Mouse (Mus musculus) myocyte (in vitro differentiated cells): Measurements from ENCODE around the gene Tram2. TPM values are rescaled to one million over a fixed set of nuclear protein-coding genes. Genes with fewer than 3 reads are reported as not detected.

Experiments
- H3K27me3 ChIP-seq: one replicate; pipeline ENCODE4 v1.6.1; 2011; ENCODE audit not compliant: control insufficient read depth, insufficient read depth, insufficient read length
- H3K36me3 ChIP-seq: one replicate; pipeline ENCODE4 v1.6.1; 2011; ENCODE audit not compliant: control insufficient read depth, insufficient read depth
- H3K4me2 ChIP-seq: one replicate; pipeline ENCODE4 v1.6.1; 2011; ENCODE audit warnings: low read depth, control low read depth
- H3K4me3 ChIP-seq: one replicate; pipeline ENCODE4 v1.5.1; 2011; ENCODE audit warnings: mild to moderate bottlenecking, control low read depth, moderate library complexity
- H3K79me2 ChIP-seq: one replicate; pipeline ENCODE4 v1.6.1; 2011; ENCODE audit not compliant: control insufficient read depth, insufficient read depth
- H3ac ChIP-seq: one replicate; pipeline ENCODE4 v1.6.1; 2011; ENCODE audit not compliant: control insufficient read depth, insufficient read length
- CEBPB ChIP-seq: IDR thresholded peaks from 2 replicates; pipeline ENCODE4 v1.6.1; 2011; ENCODE audit warnings: mild to moderate bottlenecking, moderate library complexity; ENCODE audit not compliant: poor library complexity, insufficient read depth, severe bottlenecking
- E2F4 ChIP-seq: IDR thresholded peaks from one replicate; pipeline ENCODE4 v1.6.1; 2011; ENCODE audit warnings: mild to moderate bottlenecking, control low read depth, moderate library complexity; ENCODE audit not compliant: insufficient read depth
- MAX ChIP-seq: IDR thresholded peaks from one replicate; pipeline ENCODE4 v1.6.1; 2011; ENCODE audit warnings: low read depth, mild to moderate bottlenecking, control low read depth
- MYOD1 ChIP-seq, 3 experiments: IDR thresholded peaks; one replicate each; pipeline ENCODE4 v1.6.1; 2011; ENCODE audit warnings: control low read depth in 2 of 3, low read depth in 2 of 3, mild to moderate bottlenecking in 2 of 3, moderate library complexity in 1 of 3; ENCODE audit not compliant: insufficient read length in 2 of 3, control insufficient read depth in 1 of 3
- MYOG ChIP-seq, 3 experiments: IDR thresholded peaks; one replicate each; pipeline ENCODE4 v1.6.1; 2011; ENCODE audit warnings: control low read depth in 2 of 3, low read depth in 2 of 3, mild to moderate bottlenecking in 2 of 3; ENCODE audit not compliant: insufficient read length in 2 of 3, control insufficient read depth in 1 of 3, insufficient read depth in 1 of 3
- POLR2A ChIP-seq: IDR thresholded peaks from one replicate; pipeline ENCODE4 v1.6.1; 2011; ENCODE audit warnings: low read depth, mild to moderate bottlenecking, control low read depth, moderate library complexity; ENCODE audit not compliant: insufficient read length
- POLR2AphosphoS2 ChIP-seq: IDR thresholded peaks from one replicate; pipeline ENCODE4 v1.6.1; 2011; ENCODE audit warnings: low read depth, control low read depth; ENCODE audit not compliant: insufficient read length
- REST ChIP-seq: IDR thresholded peaks from one replicate; pipeline ENCODE4 v1.6.1; 2011; ENCODE audit warnings: mild to moderate bottlenecking, control low read depth, moderate library complexity; ENCODE audit not compliant: insufficient read depth, insufficient read length
- SRF ChIP-seq: IDR thresholded peaks from one replicate; pipeline ENCODE4 v1.6.1; 2011; ENCODE audit warnings: low read depth; ENCODE audit not compliant: control insufficient read depth, insufficient read length
- TCF12 ChIP-seq: IDR thresholded peaks from one replicate; pipeline ENCODE4 v1.6.1; 2011; ENCODE audit warnings: mild to moderate bottlenecking, control low read depth; ENCODE audit not compliant: poor library complexity, insufficient read depth, severe bottlenecking
- TCF3 ChIP-seq: IDR thresholded peaks from one replicate; pipeline ENCODE4 v1.6.1; 2011; ENCODE audit warnings: low read depth, control low read depth; ENCODE audit not compliant: insufficient read length
- USF1 ChIP-seq: IDR thresholded peaks from one replicate; pipeline ENCODE4 v1.6.1; 2011; ENCODE audit warnings: low read depth, mild to moderate bottlenecking, control low read depth, moderate library complexity
- polyA plus RNA-seq: library from polyadenylated mRNA; unstranded; fragments of >200 nt; fragmentation: generic; extraction: Trizol; gene quantifications from one replicate; pipeline ENCODE4 v1.2.1, GENCODE M21; 2012; ENCODE audit warnings: missing spikeins

Gene Tram2
- polyA plus RNA-seq, 1 experiment, result 4.2 TPM

DNA sequence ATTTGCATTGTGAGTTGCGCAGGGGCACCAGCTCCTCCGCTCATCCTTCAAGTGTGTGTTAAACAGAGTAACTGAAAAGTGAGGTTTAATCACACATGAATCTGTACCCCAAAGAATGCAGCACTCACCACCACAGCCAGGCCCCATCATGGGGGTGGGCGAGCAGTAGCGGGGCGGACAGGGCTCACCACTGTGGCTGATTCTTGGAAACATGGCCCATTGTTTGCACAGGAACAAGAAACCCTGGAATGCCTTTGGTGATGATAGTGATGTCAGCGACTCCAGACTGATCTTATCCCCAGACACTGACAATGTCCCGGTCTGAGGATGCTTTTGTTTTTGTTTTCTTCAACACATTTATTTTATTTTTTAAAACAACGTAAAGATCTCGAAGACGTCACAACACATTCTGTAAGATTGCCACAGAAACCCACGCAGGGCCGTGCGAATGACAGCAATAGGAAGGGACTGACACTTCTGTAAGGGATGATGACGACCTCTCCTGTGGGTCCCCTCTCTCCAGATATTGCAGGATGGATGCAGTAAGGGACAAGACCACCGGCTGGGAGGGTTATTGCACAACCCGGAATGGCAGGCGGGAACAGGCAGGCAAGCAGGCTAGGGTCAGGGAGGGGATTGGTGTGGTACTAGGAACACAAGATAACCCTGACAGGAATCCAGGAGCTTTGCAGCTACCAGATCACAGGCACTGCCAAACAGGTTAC, 82.3 kb downstream of the Tram2 start:
- Histone ChIP-seq H3ac (no peak overlapping the region), H3K4me2 (peak overlapping the region; percentile 4), H3K27me3 (no peaks in the 10 kb centered on the region), H3K36me3 (no peaks in the 10 kb centered on the region), H3K79me2 (no peaks in the 10 kb centered on the region), H3K4me3 (no peak overlapping the region)
- TF ChIP-seq POLR2AphosphoS2 (no peak), E2F4 (no peak), MYOG (IDR thresholded peaks at IDR 0.05; ENCODE audit: control insufficient read depth in 1 of 3, insufficient read depth in 1 of 3, insufficient read length in 2 of 3, low read depth in 2 of 3) (no peak), POLR2A (no peak), TCF12 (no peak), CEBPB (no peak), REST (no peak), MYOD1 (IDR thresholded peaks at IDR 0.05; ENCODE audit: control insufficient read depth in 1 of 3, insufficient read length in 2 of 3, low read depth in 2 of 3) (no peak), TCF3 (no peak), MAX (no peak), USF1 (no peak), SRF (no peak)

DNA sequence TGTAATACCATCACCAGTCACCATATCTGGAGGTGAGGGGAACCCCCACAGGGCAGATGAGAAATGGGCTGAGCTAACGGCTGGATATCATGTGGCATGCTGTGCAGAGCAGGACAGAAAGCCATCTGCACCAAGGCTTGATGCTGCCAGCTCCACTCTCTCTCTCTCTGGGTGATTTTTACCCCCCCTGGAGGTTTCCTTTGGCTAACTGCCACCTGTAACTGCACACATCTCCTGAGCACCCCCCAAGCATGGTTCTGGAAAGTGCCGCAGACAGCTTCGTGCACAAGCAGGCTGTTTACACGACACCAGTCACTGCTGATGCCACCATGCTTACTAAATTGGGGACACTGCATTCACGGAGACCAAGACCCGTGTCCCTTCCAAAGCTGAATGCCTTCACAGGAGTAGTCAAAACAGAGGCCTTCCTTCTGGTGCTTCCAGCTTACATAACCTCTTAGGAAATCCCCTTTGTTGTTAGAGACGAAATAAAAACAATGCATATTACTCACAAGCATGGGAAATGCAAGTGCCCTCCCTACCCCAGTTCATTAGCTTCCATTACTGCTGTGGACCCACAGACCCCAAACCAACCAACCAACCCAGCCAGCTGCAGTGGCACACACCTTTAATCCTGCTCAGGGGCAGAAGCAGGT, 83.6 kb downstream of the Tram2 start:
- H3K27me3 ChIP-seq, result no peaks in the 10 kb centered on the region
- no peaks in the 10 kb centered on the region for H3K79me2 ChIP-seq
- H3K4me2 ChIP-seq, result no peak overlapping the region
- TF ChIP-seq MAX, result no peak
- no peak overlapping the region for H3K4me3 ChIP-seq
- H3K36me3 ChIP-seq, result no peaks in the 10 kb centered on the region
- no peak overlapping the region for H3ac ChIP-seq

DNA sequence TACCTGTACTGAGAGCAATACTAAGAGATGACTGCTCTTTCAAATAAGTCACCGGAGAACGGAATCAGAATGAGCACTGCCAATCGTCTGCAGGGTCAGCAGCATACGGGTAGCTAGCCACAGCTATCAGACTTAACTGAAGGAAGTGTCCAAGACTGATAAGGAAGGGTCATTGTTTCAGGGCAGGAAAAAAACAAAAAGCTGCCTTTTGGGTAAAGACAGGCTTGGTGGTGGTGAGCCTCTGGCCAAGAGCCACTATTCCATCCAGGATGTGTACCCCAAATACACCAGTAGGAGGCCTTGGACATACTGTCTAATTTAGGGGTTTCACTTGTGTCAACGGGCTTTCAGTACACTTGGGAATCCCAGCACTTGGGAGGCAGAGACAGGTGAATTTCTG, 84.7 kb downstream of the Tram2 start:
- Histone ChIP-seq H3K4me2 (no peak overlapping the region), H3K27me3 (no peaks in the 10 kb centered on the region), H3ac (no peak overlapping the region), H3K36me3 (no peaks in the 10 kb centered on the region), H3K4me3 (no peak overlapping the region), H3K79me2 (no peaks in the 10 kb centered on the region)
- TF ChIP-seq POLR2AphosphoS2, result no peak
- TF ChIP-seq MYOD1 (IDR thresholded peaks at IDR 0.05; ENCODE audit: control insufficient read depth in 1 of 3, insufficient read length in 2 of 3, low read depth in 2 of 3), result no peak
- no peak for TF ChIP-seq MYOG (IDR thresholded peaks at IDR 0.05; ENCODE audit: control insufficient read depth in 1 of 3, insufficient read depth in 1 of 3, insufficient read length in 2 of 3, low read depth in 2 of 3)
- no peak for TF ChIP-seq SRF
- TF ChIP-seq REST, result no peak

DNA sequence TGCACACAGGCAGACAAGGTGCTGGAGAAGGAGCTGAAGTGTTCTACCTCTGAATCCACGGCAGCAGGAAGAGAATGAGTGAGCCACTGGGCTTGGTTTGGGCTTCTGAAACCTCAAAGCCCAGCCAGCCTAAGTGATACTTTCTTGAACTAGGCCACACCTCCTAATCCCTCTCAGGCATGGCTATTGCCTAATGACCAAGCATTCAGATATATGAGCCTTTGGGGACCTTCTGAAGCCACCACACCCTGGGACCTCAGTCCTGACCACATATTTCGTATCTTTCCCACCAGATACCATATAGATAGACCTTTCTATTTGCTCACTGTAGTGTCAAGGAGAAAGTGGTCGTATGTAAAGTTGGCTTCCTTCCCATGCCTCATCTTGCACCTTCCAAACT, 85.3 kb downstream of the Tram2 start:
- Histone ChIP-seq H3K4me3 (no peak overlapping the region), H3K36me3 (no peaks in the 10 kb centered on the region), H3ac (no peak overlapping the region), H3K4me2 (no peak overlapping the region), H3K27me3 (no peaks in the 10 kb centered on the region), H3K79me2 (no peaks in the 10 kb centered on the region)
- TF ChIP-seq SRF (no peak), MYOG (IDR thresholded peaks at IDR 0.05; ENCODE audit: control insufficient read depth in 1 of 3, insufficient read depth in 1 of 3, insufficient read length in 2 of 3, low read depth in 2 of 3) (no peak), MAX (no peak), POLR2AphosphoS2 (no peak), USF1 (no peak), REST (no peak), TCF12 (no peak), CEBPB (no peak), POLR2A (no peak), E2F4 (no peak)

DNA sequence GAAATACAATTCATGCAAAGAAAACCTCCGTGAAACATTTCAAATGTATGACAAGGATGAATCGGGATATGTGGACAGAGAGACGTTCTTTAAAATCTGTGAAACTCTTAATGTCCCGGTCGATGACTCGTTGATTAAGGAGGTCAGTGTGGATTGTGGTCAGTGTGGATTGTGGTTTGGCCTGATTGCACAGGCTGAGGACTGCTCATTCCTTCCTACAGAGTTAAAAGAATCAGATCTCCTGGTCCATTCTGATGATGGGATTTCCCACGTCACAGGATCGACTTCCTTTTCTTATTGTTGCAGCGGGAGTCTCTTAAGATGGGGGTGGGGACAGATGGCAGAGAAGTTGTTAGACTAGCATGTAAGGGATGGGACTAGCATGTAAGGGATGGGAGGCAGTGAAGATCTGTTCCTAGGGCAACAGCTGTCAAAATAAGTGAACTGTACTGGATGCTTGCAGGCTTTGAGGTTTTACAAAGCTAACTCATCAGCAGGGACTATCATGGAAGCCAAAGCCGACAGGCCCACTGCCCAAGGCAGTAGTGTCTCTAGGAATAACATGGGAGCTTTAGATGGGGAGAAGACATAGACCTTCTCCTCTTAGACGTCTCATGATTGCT, 89.5 kb downstream of the Tram2 start:
- Histone ChIP-seq H3ac (no peak overlapping the region), H3K4me3 (no peak overlapping the region), H3K4me2 (peak overlapping the region; percentile 57), H3K27me3 (no peaks in the 10 kb centered on the region), H3K79me2 (no peaks in the 10 kb centered on the region), H3K36me3 (no peaks in the 10 kb centered on the region)
- TF ChIP-seq MAX, result no peak
- no peak for TF ChIP-seq SRF
- TF ChIP-seq MYOD1 (IDR thresholded peaks at IDR 0.05; ENCODE audit: control insufficient read depth in 1 of 3, insufficient read length in 2 of 3, low read depth in 2 of 3), result peak in 2 of 3 experiments; percentile 65 to 73
- no peak for TF ChIP-seq E2F4
- no peak for TF ChIP-seq POLR2AphosphoS2
- TF ChIP-seq POLR2A, result no peak
- no peak for TF ChIP-seq REST
- TF ChIP-seq MYOG (IDR thresholded peaks at IDR 0.05; ENCODE audit: control insufficient read depth in 1 of 3, insufficient read depth in 1 of 3, insufficient read length in 2 of 3, low read depth in 2 of 3), result no peak
- TF ChIP-seq TCF3, result no peak
- peak; percentile 34; the same call in 1 of the 2 replicates for TF ChIP-seq CEBPB
- TF ChIP-seq TCF12, result peak; percentile 1
- no peak for TF ChIP-seq USF1
